Mouse (Mus musculus) monocyte, adult 5-6 weeks (primary cell): Measurements from ENCODE around the gene Pglyrp4. TPM values are rescaled to one million over a fixed set of nuclear protein-coding genes. Genes with fewer than 3 reads are reported as not detected.
A peak's percentile ranks its signal among the peaks of the same experiment; 100 is the strongest.
"Not testable (repeated sequence)": the region's sequence is repeated elsewhere in the genome, so short reads cannot be mapped to it uniquely, and the experiment has no call there.

Experiments used
- ATAC-seq: fragments of 153-309, 156-312 bp; replicated peaks from 2 replicates; pipeline ENCODE4 v1.8.0; 2017; ENCODE audit warnings: mild to moderate bottlenecking; ENCODE audit not compliant: low TSS enrichment, insufficient number of reproducible peaks, severe bottlenecking, poor library complexity, low FRiP score
- total RNA-seq: library from RNA; stranded (forward); fragments of 200-1000, 200-491, 200-594 nt; gene quantifications from 3 replicates; pipeline ENCODE4 v1.2.3, GENCODE M21; 2017

Gene Pglyrp4
- total RNA-seq = not detected in 3 replicates

- ATAC-seq = no peak
Observed at GRCm38 (mm10) chr3:90726606-90727005, at the start of gene Pglyrp4. TSS of gene Pglyrp4 (plus strand) at chr3:90726906.

GRCm38 (mm10) chr3:90678656-90679055 is 48.0 kb upstream of the Pglyrp4 start:
- no peak for ATAC-seq

GRCm38 (mm10) chr3:90683929-90684328 is 42.8 kb upstream of the Pglyrp4 start:
- ATAC-seq = no peak

GRCm38 (mm10) chr3:90686835-90687234 is 39.9 kb upstream of the Pglyrp4 start:
- ATAC-seq = no peak

- no peak for ATAC-seq
Observed at GRCm38 (mm10) chr3:90693496-90693895, 33.2 kb upstream of the Pglyrp4 start.

- ATAC-seq = no peak
Observed at GRCm38 (mm10) chr3:90695613-90696012, 31.1 kb upstream of the Pglyrp4 start, which contains the start of gene S100a9. TSS of gene S100a9 (minus strand) at chr3:90695721.

GRCm38 (mm10) chr3:90702244-90702643 is 24.5 kb upstream of the Pglyrp4 start:
- no peak for ATAC-seq

- no peak; the same call in 1 of the 2 replicates for ATAC-seq
Observed at GRCm38 (mm10) chr3:90708523-90709202, 18.0 kb upstream of the Pglyrp4 start.

GRCm38 (mm10) chr3:90709591-90710460 is 16.9 kb upstream of the Pglyrp4 start:
- peak; percentile 95 for ATAC-seq

GRCm38 (mm10) chr3:90749658-90750057 is 23.0 kb downstream of the Pglyrp4 start:
- ATAC-seq = no peak

GRCm38 (mm10) chr3:90777776-90778175 is 51.1 kb downstream of the Pglyrp4 start, which contains the start of gene Gm5849:
TSS of gene Gm5849 (minus strand) at chr3:90777876.
- ATAC-seq = not testable (repeated sequence)

Other genes with a start within 250 kb of the Pglyrp4 start
- 52.4 to 94.4 TPM (median 62.0 TPM) in 3 replicates for gene Snapin, start 235.9 kb upstream of the Pglyrp4 start, total RNA-seq
- gene Chtop, start 217.4 kb upstream of the Pglyrp4 start, total RNA-seq = 65.3 to 100 TPM (median 80.3 TPM) in 3 replicates
- gene S100a1, start 212.5 kb upstream of the Pglyrp4 start, total RNA-seq = 24.0 to 71.5 TPM (median 39.2 TPM) in 3 replicates
- gene S100a13, start 212.5 kb upstream of the Pglyrp4 start, total RNA-seq = 111 to 176 TPM (median 141 TPM) in 3 replicates
- gene S100a14, start 200.1 kb upstream of the Pglyrp4 start, total RNA-seq = 3.0 TPM in 1 of 3 replicates, not detected in the others
- gene S100a16, start 189.7 kb upstream of the Pglyrp4 start, total RNA-seq = not detected in 3 replicates
- not detected in 3 replicates for gene S100a3, start 166.3 kb upstream of the Pglyrp4 start, total RNA-seq
- not detected in 3 replicates for gene S100a2, start 136.7 kb upstream of the Pglyrp4 start, total RNA-seq
- not detected in 3 replicates for gene Gm42674, start 125.0 kb upstream of the Pglyrp4 start, total RNA-seq
- 562 to 1,115 TPM (median 1,082 TPM) in 3 replicates for gene S100a4, start 123.1 kb upstream of the Pglyrp4 start, total RNA-seq
- gene S100a5, start 118.4 kb upstream of the Pglyrp4 start, total RNA-seq = not detected in 3 replicates
- 318 to 564 TPM (median 521 TPM) in 3 replicates for gene S100a6, start 114.0 kb upstream of the Pglyrp4 start, total RNA-seq
- 0.58 TPM in 1 of 3 replicates, not detected in the others for gene S100a7a, start 72.9 kb upstream of the Pglyrp4 start, total RNA-seq
- 3.4 to 52.7 TPM (median 15.1 TPM) in 3 replicates for gene S100a8, start 57.9 kb upstream of the Pglyrp4 start, total RNA-seq
- gene S100a9, start 31.2 kb upstream of the Pglyrp4 start, total RNA-seq = 6.2 to 33.7 TPM (median 31.4 TPM) in 3 replicates
- gene Gm5849, start 51.0 kb downstream of the Pglyrp4 start, total RNA-seq = not detected in 3 replicates